Mouse (Mus musculus) left cerebral cortex, postnatal 25 days (tissue): Measurements from ENCODE around the gene Olfr1394. TPM values are rescaled to one million over a fixed set of nuclear protein-coding genes. Genes with fewer than 3 reads are reported as not detected.
A peak's percentile ranks its signal among the peaks of the same experiment; 100 is the strongest.
"Not testable (repeated sequence)": the region's sequence is repeated elsewhere in the genome, so short reads cannot be mapped to it uniquely, and the experiment has no call there.

ENCODE experiments used
- DNase-seq, 2 experiments: peaks; one replicate each; pipeline ENCODE4 v3.0.0; 2022; ENCODE audit warnings: low spot score in 2 of 2, mixed read lengths in 1 of 2
- intact Hi-C: fragments of 180-260 bp; cut with DNase I; formaldehyde crosslinking; loops from one replicate; pipeline ENCODE4 v1.15.1; 2025
- total RNA-seq, 2 experiments: library from RNA; stranded (reverse); gene quantifications; 2 replicates each; pipeline ENCODE4 v1.2.3; 2021

The Olfr1394 gene
- not detected for total RNA-seq

DNA sequence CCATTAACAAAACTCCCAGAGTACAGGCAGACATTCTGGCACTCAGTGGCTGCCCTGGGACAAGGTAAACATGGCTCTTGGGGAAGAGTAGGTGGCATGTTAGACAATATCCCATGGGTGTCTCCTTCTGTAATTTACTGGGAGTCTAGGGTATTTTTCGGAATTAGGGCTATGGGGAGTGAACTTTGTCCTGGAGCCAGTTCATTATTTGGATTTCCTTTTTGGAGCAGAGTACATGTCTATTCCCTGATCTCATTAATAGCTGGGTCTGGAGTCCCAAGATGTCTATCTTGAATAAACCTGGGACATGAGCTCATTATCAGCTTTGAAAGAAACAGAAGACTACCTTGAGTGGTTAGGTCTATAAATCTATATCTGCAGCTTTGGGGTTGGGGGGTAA, at the start of gene Olfr1394:
TSS of gene Olfr1394 (plus strand) at position 301 of the 400 bp plus-strand sequence.
- no peak for DNase-seq
- intact Hi-C loops = no loop called here

DNA sequence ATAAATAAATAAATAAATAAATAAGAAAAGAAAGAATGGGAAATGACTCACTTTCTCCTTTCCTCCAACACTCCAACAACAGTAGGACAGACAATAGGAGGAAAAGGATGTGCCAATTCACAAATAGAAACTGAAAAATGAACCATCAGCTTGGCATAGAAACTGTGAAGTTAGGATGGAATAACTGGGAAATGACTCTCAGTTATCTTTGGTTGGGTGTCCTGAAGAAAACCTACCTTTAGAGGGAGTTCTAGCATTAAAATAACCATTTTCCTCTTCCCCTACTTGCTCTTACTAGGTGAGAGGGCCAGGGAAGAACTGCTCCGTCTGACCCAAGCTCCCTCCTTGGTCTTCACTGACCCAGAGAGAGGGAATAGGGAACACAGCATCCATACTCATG, 48.4 kb upstream of the Olfr1394 start:
- DNase-seq = no peak
- intact Hi-C loops = loop anchor here (5.0 kb wide), 1 partner anchor 318 kb away; no protein-coding TSS in a partner anchor

DNA sequence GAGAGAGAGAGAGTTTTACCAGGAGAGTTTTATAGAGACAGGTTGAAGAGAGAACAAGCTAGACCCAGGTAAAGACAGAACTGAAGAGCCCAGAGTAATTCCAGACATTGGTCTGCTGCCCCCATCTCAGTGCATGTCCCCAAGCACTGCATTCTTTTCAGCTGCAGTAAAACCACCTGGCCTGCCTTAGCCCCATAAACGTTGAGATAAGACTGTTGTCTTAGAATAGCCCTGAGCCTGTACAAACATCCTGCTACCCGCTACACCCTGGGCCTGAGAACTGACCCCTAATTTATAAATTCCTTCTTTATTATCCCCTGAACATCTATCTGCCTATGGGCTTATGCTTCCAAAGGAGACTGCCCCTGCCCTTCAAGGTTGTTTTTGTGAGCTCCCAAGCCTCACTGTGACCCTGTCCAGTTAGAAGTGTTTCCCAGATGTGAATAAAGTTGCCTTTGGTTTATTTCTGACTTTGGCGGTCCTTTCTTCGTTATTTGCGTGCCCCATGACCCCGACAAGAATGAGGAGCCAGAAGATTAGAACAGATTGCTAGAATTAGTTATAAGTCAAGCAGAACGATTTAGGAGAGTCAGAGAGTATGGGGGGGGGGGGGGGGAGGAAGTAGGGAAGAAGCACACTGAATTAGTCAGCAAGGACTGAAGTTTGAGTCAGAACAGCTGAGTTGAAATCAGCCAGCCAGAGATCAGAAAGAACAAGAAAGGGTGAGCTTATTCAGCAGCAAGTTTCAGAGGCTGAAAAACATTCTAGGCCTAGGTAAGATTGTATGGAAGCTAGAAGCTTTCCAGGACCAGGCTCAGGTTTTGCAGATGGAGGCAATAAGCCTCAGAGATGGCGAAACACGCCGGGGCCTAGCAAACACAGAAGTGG, 46.3 kb upstream of the Olfr1394 start:
- DNase-seq = no peak
- intact Hi-C loops = loop anchor here (5.0 kb wide), 1 partner anchor 321 kb away; no protein-coding TSS in a partner anchor

DNA sequence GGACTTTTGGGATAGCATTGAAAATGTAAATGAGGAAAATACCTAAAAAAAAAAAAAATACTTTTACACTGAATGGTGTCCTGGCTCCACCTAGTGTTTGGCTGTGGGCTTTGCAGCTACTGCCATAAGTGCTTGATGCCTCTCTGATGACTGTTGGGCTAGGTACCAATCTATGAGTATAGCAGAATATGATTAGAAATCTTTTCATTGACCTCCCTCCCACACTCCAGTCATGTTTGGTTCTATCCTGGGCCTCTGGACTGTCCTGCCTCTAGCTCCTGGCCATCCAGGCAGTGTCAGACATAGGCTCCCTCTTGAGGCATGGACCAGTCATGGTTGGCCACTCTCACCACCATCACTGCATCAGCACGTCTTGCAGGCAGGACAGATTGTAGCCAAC, 45.3 kb upstream of the Olfr1394 start:
- peak in 1 of 2 experiments; percentile 44 for DNase-seq
- intact Hi-C loops = loop anchor here (5.0 kb wide), 1 partner anchor 322 kb away; no protein-coding TSS in a partner anchor

DNA sequence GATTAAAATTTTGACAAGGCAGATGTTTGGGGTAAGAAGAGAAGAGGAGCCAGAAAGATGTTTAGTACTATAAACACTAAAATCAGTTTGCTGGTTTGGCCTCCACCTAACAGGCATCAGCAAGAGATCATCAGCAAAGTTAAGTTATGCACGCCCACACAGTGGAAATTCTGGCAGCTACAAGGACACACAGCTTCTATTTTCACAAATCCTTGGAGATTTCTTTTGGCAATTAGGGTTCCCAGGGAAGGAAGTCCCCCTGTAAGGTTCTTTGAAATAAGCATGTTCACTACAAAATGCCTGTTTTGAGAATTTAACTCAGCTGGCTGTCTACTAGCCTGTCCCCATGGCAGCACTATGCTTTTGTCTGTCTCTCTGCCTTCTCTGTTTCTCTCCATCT, 43.2 kb upstream of the Olfr1394 start:
- peak in 1 of 2 experiments; percentile 35 for DNase-seq
- intact Hi-C loops = no loop called here

DNA sequence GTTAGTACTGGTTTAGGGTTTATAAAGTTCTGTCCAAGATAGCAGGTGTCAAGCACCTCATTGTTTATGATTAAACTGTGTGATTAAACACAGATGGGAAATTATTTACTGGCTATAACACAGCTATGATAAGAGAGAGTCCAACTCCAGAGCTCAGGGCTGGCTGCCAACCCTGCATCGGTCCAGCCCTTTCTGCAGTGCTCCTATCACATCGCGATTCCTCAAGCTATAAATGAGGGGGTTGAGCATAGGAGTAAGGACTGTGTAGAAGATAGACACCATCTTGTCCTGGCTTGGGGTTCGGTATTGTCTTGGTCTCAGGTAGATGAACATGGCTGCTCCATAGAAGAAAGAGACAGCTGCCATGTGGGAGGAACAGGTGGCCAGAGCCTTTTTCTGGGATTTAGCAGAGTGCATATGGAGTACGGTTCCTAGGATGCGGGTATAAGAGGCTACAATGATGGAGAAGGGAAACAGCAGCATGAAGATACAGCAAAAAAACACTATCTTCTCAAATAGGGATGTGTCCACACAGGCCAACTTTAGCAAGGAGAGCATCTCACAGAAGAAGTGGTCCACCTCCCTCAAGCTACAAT, 41.5 kb upstream of the Olfr1394 start:
- peak; percentile 23 to 59 for DNase-seq
- intact Hi-C loops = no loop called here

DNA sequence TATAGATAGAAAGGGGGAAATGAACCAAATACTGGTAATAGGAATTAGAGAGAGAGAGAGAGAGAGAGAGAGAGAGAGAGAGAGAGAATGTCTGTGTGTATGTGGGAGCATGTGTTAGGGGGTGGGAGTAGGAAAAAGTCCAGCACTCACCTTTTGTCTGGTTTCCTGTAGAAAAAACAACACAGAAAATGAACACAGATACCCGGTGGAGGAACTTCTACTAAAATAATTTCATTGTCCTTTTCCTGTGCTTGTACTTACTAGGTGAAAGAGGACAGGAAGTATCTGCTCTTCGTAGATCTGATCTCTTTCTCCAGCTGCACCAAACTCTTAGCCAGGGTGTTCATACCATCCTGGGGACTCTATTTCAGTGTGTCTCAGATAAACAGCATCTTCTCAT, 40.0 kb upstream of the Olfr1394 start:
- intact Hi-C loops = no loop called here
- no peak for DNase-seq

DNA sequence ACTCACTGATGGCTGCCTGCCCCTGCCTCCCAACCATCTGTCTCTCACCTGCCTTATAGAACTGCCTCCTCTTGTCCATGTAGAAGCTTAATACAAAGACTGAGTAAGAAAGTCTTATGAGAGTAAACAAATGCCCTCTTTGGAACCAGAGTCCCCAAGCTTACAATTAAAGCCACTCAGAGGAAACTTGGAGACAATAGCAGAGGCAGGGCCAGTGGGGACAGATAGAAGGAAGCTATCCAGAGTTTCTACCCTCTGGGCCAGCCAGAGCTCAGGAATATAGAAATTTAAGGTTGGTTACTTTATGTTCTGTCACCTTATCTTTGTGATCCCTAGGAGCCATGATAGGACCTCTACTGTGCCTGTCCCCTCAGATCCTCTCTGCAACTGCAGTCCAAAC, 39.4 kb upstream of the Olfr1394 start, which contains the start of gene Olfr1396:
TSS of gene Olfr1396 (minus strand) at position 101 of the 400 bp plus-strand sequence.
- no peak for DNase-seq
- intact Hi-C loops = no loop called here

DNA sequence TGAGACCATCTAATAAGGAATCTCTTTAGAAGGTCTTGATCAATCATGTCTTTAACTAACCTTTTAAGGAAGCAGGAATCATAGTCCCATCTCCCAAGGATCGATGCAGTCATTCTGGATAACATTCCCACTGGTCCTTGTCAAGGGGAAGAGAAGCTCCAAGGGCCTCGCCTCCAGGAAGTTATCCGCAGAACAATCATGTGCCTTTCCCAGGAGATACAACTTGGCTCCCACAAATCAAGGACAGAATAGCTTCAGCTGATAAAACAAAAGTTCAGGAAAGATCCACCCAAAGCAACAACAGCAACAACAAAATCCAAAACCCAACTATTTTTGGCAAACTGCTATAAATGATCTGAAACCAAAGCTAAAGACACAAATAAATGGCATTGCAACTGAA, 34.5 kb upstream of the Olfr1394 start:
- no peak for DNase-seq
- intact Hi-C loops = no loop called here

DNA sequence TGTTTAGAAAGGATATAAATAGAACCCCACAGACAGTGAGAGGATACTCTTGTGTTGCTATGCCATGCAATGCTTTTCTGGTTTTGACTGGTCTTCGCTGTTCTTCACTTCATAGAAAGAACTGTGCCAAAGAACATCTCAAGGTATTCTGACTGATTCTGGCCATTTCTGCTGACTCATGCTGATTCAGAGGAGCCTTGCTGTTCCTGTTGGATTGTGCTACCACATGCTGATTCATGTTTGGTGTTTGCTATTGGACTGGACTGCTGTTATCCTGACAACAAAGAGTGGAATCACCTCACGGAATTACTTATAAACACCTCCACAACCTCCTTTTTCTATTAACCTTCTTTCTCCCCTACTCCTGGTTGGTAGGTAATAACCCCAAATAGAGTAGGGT, 30.0 kb upstream of the Olfr1394 start:
- peak in 1 of 2 experiments; percentile 28 for DNase-seq
- intact Hi-C loops = no loop called here

DNA sequence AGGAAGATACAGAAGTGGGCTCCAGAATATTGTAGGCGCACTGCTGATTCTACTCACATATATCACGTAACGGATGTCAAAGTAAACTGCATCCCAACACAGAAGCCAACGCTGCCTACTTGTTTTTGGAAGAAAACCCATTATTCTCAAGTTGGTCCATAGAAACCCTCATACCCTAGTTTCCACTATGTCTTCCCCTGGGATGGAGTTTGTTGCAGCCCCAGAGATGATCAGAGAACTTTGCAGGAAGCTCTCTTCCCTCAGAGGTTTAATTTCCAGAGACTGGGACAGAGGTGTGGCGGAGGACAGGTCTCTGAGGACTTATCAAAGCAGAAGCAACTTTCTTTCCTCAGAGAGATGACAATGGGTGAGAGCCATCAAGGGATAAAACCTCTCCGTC, 12.2 kb upstream of the Olfr1394 start, which contains the start of gene Olfr1395:
TSS of gene Olfr1395 (plus strand) at position 301 of the 400 bp plus-strand sequence.
- intact Hi-C loops = no loop called here
- DNase-seq = no peak

DNA sequence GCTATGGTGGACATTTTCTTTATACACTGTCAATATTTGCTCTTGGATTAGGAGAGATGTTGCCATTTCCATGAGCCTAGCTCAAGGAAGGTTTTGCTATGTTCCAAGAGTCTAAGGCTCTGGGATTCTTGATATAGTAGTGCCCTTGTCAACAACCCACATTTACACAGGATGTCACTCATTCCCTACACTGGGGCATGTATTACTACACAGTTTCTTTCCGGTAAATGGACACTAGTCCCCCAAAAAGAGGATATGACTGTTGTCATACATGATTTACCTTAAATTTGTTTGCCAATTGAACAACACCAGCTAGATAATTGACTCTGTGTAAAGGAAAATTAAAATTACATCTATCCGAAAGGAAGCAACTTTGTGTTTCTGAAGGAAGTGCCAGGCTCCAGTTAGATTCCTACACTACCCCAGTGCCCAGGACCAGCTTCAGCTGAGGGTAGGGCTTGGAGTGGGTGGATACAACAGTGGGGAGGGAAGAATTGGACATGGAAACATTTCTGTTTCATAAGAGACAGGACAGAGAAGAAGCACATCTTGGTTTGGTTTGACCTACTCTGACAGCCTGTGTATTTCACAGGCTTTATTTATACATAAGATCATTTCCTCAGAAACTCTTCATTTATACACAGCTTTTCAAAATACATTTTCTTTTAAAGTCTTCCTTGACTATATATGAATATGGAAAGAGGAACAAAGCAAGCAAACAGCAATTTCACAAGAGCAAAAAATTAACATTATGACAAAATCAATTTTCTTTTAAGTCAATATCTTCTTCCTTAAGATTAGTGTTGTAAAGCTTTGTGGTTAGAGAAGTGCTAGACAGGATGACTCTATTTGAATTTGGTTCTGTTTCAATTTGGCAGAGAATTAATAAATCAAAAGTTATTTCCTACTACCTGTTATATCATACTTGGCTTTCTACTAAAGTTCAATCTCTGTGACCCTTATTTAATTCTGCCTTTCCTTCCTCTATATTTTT, 2.9 kb downstream of the Olfr1394 start:
- DNase-seq = no peak

DNA sequence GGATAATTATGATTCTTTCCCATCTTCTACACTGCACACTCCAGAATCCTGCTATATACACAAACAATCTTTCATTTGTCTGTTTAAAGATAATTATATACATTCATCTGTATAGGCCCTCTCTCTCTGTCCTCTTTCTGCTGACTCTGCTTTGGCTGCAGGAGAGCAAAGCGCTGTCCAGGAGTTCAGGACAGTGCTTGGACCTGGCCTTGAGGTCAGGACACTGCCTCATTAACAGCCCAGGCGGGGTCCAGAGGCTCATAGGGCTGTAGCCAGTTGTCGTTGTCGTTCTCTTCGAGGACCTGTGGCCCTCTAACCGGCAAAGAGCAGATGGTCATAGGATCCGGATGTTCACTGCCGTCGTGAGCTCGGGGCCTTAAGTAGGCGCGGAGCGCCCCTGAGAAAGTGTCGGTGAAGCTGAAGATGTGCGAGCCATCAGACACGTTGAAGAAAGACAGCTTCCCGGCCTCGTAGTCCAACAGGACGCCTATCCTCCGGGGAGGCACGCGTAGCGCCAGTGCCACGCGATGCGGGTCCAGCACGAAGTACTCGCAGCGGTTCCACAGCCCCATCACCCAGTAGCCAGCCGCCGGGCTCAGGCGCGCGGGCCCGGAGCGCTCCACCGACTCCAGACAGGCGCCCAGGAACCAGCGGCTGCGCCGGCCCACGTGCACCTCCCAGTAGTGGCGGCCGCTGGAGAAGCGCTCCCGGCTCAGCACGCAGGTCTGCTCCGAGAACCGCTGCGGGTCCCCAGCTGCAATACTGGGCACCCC, 14.8 kb downstream of the Olfr1394 start:
- peak; percentile 22 to 27 for DNase-seq
- intact Hi-C loops = no loop called here

More for the DNA sequence above, 2.9 kb downstream of the Olfr1394 start:
- intact Hi-C loops = no loop called here

DNA sequence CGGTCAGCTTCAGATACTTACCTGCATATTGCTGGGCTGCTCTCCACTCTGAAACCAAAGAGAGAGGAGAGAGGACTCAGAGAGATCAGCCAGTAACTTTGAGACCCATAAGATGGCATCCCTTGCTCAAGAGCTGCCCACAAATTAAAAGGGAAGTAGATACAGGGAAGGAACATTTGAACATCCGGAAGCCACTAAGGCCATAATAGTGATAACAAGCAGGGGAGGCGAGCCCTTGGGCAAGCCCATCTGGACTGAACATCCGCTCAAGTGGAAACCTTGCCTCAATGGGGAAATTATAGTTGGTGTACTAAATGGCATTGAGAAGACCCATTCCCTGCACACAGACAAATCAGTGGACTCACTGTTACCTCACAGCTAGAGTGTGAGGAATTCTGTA, 16.4 kb downstream of the Olfr1394 start:
- intact Hi-C loops = loop anchor here (10.0 kb wide), 1 partner anchor 354 kb away; the partner anchor contains the start of gene Olfr1382
- DNase-seq = no peak

DNA sequence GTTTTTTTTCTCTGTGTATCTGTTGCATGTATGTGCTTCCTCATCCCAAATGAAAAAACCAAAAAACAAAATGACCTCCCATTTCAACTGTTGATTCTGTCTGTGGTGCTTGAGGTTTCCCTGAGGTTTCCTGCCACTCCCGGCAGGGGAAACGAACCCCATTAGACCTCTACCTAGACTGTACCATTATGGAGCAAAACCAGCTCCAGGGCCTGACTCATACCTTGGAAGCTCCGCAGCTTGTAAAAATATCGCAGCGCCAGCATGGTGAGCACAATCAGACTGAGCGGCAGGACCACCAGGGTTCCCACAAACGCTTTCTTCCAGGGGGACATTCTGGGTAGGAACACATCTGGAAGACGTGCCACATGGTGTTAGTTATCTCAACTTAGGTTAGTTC, 21.2 kb downstream of the Olfr1394 start:
- intact Hi-C loops = loop anchor here (10.0 kb wide), 1 partner anchor 349 kb away; the partner anchor contains the start of gene Olfr1382
- DNase-seq = no peak

DNA sequence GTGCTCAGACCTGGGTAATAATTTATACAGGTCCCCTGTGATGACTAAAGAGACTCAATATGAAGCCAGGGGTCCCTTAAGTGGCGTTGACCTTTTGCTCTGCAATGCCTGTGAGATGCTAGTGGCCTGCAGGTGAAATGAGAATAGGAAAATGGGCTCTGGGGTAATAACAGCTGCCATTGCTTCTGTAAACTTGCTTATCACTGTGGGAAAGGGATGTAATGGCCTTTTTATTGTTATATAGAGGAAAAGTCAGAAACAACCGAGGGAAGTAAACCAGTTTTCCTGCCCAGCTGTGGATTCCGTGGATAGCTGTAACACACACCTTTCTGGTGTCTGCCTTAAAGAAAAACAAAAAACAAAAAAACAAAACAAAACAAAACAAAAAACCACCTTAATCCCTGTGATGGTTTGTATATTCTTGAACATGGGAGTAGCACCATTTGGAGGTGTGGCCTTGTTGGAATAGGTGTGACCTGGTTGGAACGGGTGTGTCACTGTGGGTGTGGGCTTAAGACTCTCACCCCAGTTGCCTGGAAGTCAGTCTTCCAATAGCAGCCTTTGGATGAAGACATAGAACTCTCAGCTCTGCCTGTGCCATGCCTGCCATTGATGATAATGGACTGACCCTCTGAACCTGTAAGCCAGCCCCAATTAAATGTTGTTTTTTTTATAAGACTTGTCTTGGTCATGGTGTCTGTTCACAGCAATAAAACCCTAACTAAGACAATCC, 22.0 kb downstream of the Olfr1394 start:
- not testable (repeated sequence) for DNase-seq
- intact Hi-C loops = loop anchor here (10.0 kb wide), 1 partner anchor 349 kb away; the partner anchor contains the start of gene Olfr1382

DNA sequence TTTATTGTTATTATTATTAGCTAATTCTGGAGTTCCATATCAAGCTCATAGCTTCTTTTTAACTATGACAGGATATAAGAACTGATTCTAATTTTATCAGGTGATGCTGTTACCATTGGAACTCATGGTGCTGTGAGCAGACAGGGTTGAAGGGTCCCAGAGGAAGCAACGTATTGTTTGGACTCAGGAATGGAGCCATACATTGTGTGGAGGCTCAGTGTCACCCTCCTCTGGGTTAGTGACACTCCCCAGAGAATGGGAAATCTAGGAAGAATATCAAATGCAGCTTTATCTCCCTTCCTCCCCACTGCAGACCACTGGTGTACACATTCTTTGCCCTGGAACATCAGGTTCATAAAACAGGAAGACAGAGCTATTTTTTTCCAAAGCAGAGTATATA, 29.0 kb downstream of the Olfr1394 start:
- intact Hi-C loops = no loop called here
- no peak for DNase-seq

DNA sequence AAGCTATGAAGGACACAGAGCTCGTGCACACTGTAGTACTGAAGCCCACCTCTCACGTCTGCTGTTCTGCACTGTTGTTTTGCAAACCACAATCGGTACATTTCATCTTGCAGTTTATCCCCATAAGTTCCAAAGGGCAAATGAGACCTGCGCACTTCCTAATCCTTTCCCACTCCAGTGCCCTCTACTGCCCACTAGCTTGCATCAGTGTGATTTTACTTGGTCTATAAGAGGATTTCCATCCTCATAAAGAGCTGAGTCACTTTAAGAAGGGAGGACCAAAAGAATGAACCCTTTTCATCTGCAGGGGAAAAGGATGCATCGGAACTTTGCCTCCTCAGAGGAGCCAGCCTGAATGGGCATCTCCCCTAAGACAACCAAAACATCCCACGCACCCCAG, 32.3 kb downstream of the Olfr1394 start:
- DNase-seq = no peak

More for the DNA sequence above, 32.3 kb downstream of the Olfr1394 start:
- intact Hi-C loops = no loop called here
